Mouse (Mus musculus) MEL (cell line): ENCODE measurements around the gene Slc41a2. TPM values are rescaled to one million over a fixed set of nuclear protein-coding genes. Genes with fewer than 3 reads are reported as not detected.

Experiments used
- DNase-seq: peaks from one replicate; pipeline ENCODE4 v3.0.0; 2011; ENCODE audit warnings: low read depth, low spot score
- H3K27ac ChIP-seq: 2 replicates; pipeline ENCODE4 v1.5.1; 2012; ENCODE audit warnings: low read depth, mild to moderate bottlenecking, control low read depth, low read length, moderate library complexity; ENCODE audit not compliant: control insufficient read depth
- H3K27me3 ChIP-seq, 2 experiments: fragments of 150-350 bp in 1 of 2; sonication (generic) in 1 of 2; 2 replicates each; pipeline ENCODE4 v1.6.1; 2012; ENCODE audit warnings: low read length in 2 of 2, mild to moderate bottlenecking in 2 of 2, improper control_type of control experiment in 1 of 2, moderate library complexity in 1 of 2; ENCODE audit not compliant: insufficient read depth in 2 of 2, control insufficient read depth in 1 of 2
- H3K36me3 ChIP-seq, 2 experiments: 2 replicates each; pipeline ENCODE4 v1.6.1; 2012 to 2014; ENCODE audit warnings: low read length in 2 of 2, improper control_type of control experiment in 1 of 2, inconsistent platforms in 1 of 2, mild to moderate bottlenecking in 1 of 2; ENCODE audit not compliant: insufficient read depth in 2 of 2, control insufficient read depth in 1 of 2
- H3K4me1 ChIP-seq, 2 experiments: fragments of 150-350 bp in 1 of 2; sonication (generic) in 1 of 2; 2 replicates each; pipeline ENCODE4 v1.6.1; 2012; ENCODE audit warnings: low read length in 2 of 2, improper control_type of control experiment in 1 of 2, mild to moderate bottlenecking in 1 of 2; ENCODE audit not compliant: insufficient read depth in 2 of 2, control insufficient read depth in 1 of 2
- H3K4me3 ChIP-seq, 2 experiments: fragments of 150-350 bp in 1 of 2; sonication (generic) in 1 of 2; 2 replicates each; pipeline ENCODE4 v1.5.1; 2012; ENCODE audit warnings: low read depth in 2 of 2, low read length in 2 of 2, mild to moderate bottlenecking in 2 of 2, moderate library complexity in 2 of 2, control low read depth in 1 of 2, improper control_type of control experiment in 1 of 2; ENCODE audit not compliant: control insufficient read depth in 1 of 2, insufficient read depth in 1 of 2
- H3K79me2 ChIP-seq: 2 replicates; pipeline ENCODE4 v1.6.1; 2012; ENCODE audit warnings: mild to moderate bottlenecking, low read length, moderate library complexity; ENCODE audit not compliant: control insufficient read depth, poor library complexity, insufficient read depth
- H3K9ac ChIP-seq: 2 replicates; pipeline ENCODE4 v1.6.1; 2012; ENCODE audit warnings: low read depth, mild to moderate bottlenecking, control low read depth, low read length, moderate library complexity; ENCODE audit not compliant: control insufficient read depth, poor library complexity, severe bottlenecking
- H3K9me3 ChIP-seq: fragments of 150-350 bp; sonication (generic); replicated peaks from 2 replicates; pipeline ENCODE4 v1.6.1; 2012; ENCODE audit warnings: mild to moderate bottlenecking, low read length, improper control_type of control experiment, moderate library complexity; ENCODE audit not compliant: insufficient read depth
- BHLHE40 ChIP-seq: IDR thresholded peaks from 2 replicates; pipeline ENCODE4 v1.6.1; 2012; ENCODE audit warnings: low read depth, mild to moderate bottlenecking, inconsistent platforms, low read length, improper control_type of control experiment, borderline replicate concordance
- CHD1 ChIP-seq: IDR thresholded peaks from 2 replicates; pipeline ENCODE4 v1.6.1; 2012; ENCODE audit warnings: low read depth, mild to moderate bottlenecking, inconsistent platforms, low read length, improper control_type of control experiment
- CTCF ChIP-seq, 3 experiments: IDR thresholded peaks in 2 of 3; conservative IDR thresholded peaks in 1 of 3; 2 replicates each; pipeline ENCODE4 v1.5.1; 2011 to 2012; ENCODE audit warnings: low read length in 3 of 3, low read depth in 2 of 3, mild to moderate bottlenecking in 2 of 3, improper control_type of control experiment in 1 of 3, inconsistent platforms in 1 of 3, mixed read lengths in 1 of 3, moderate library complexity in 1 of 3; ENCODE audit not compliant: control insufficient read depth in 1 of 3, insufficient read depth in 1 of 3, poor library complexity in 1 of 3, severe bottlenecking in 1 of 3
- EP300 ChIP-seq, 2 experiments: IDR thresholded peaks; 2 replicates each; pipeline ENCODE4 v1.6.1; 2011; ENCODE audit warnings: improper control_type of control experiment in 2 of 2, low read length in 2 of 2, low read depth in 1 of 2, mild to moderate bottlenecking in 1 of 2
- MAX ChIP-seq: IDR thresholded peaks from 2 replicates; pipeline ENCODE4 v1.6.1; 2011; ENCODE audit warnings: low read length, improper control_type of control experiment
- RAD21 ChIP-seq: IDR thresholded peaks from 2 replicates; pipeline ENCODE4 v1.6.1; 2011; ENCODE audit warnings: mild to moderate bottlenecking, low read depth, low read length, improper control_type of control experiment
- RCOR1 ChIP-seq: IDR thresholded peaks from 2 replicates; pipeline ENCODE4 v1.6.1; 2012; ENCODE audit warnings: low read depth, mild to moderate bottlenecking, inconsistent platforms, low read length, improper control_type of control experiment
- SIN3A ChIP-seq: IDR thresholded peaks from 2 replicates; pipeline ENCODE4 v1.6.1; 2012; ENCODE audit warnings: low read length, improper control_type of control experiment, inconsistent platforms
- SMC3 ChIP-seq: IDR thresholded peaks from 2 replicates; pipeline ENCODE4 v1.6.1; 2011; ENCODE audit warnings: low read depth, low read length, improper control_type of control experiment
- TAL1 ChIP-seq: IDR thresholded peaks from 2 replicates; pipeline ENCODE4 v1.6.1; 2012; ENCODE audit warnings: mild to moderate bottlenecking, inconsistent platforms, low read length, moderate library complexity, mixed read lengths
- ZC3H11A ChIP-seq: IDR thresholded peaks from 2 replicates; pipeline ENCODE4 v1.6.1; 2012; ENCODE audit warnings: low read depth, mild to moderate bottlenecking, inconsistent platforms, low read length, improper control_type of control experiment
- ZKSCAN1 ChIP-seq: IDR thresholded peaks from 2 replicates; pipeline ENCODE4 v1.6.1; 2012; ENCODE audit warnings: low read depth, mild to moderate bottlenecking, inconsistent platforms, low read length, improper control_type of control experiment, moderate library complexity
- polyA plus RNA-seq, 2 experiments: library from polyadenylated mRNA; stranded (reverse) in 1 of 2; unstranded in 1 of 2; fragments of >175 nt in 1 of 2; fragments of >200 nt in 1 of 2; gene quantifications; 2 replicates each; pipeline versions ENCODE4 v1.2.1 to v1.2.4; 2012; ENCODE audit warnings: low replicate concordance in 2 of 2, low read depth in 1 of 2; ENCODE audit not compliant: insufficient read length in 2 of 2, insufficient read depth in 1 of 2, missing spikeins in 1 of 2
- total RNA-seq: library from RNA; depleted of rRNA; stranded (reverse); fragments of 300-350 nt; gene quantifications from 2 replicates; pipeline ENCODE4 v1.2.3, GENCODE M21; 2012; rRNA removed

Gene Slc41a2
- total and polyA plus RNA-seq, 3 experiments, result not detected

DNA sequence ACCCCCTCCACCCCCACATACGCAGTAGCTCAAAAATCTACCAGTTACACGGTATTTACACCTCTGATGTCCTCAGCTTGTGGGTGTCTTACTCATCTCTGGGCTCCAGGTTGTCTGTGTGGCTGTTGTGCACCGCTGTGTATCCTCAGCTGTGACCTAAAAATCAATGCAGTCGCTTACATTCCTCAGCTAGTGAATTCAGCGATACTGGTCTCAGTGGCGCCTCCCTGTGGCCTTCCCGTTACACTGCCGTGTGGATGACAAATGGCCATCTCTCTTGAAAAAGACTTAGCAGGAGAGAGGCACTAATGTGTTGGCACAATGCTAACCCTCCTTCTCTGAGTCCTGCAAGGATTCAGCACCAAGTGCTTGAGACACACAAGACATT, 155.1 kb downstream of the Slc41a2 start:
- Histone ChIP-seq H3K27me3 (no peaks in the 10 kb centered on the region), H3K4me3 (no peak overlapping the region), H3K27ac (no peak overlapping the region)
- no peak for TF ChIP-seq MAX
- no peak for TF ChIP-seq EP300 (IDR thresholded peaks at IDR 0.05; ENCODE audit: low read depth in 1 of 2, low read length in 2 of 2)
- peak; percentile 83 to 86 (median 84) for TF ChIP-seq CTCF (IDR thresholded peaks at IDR 0.05 in 2 of 3, conservative IDR thresholded peaks at IDR 0.05 in 1 of 3; ENCODE audit: control insufficient read depth in 1 of 3, insufficient read depth in 1 of 3, low read depth in 2 of 3, low read length in 3 of 3, poor library complexity in 1 of 3, severe bottlenecking in 1 of 3)
- TF ChIP-seq ZC3H11A, result peak; percentile 79
- 0 out of 2 replicates have a peak, but pooled peaks have one; percentile 23 for TF ChIP-seq SIN3A
- no peak for TF ChIP-seq TAL1
- TF ChIP-seq ZKSCAN1, result no peak
- TF ChIP-seq SMC3, result peak; percentile 94
- peak; percentile 68 for TF ChIP-seq RAD21
- TF ChIP-seq RCOR1, result no peak
- no peak for TF ChIP-seq BHLHE40
- TF ChIP-seq, all 39 proteins: peak for 5
- H3K36me3 ChIP-seq, result peaks cover 0 to 18% of the 10 kb centered on the region in 2 experiments; a peak in 2 of 4 replicates
- H3K9me3 ChIP-seq, result no peaks in the 10 kb centered on the region
- no peak overlapping the region for H3K9ac ChIP-seq
- DNase-seq, result peak; percentile 68
- peaks cover 17 to 30% of the 10 kb centered on the region in 2 experiments for H3K4me1 ChIP-seq
- no peaks in the 10 kb centered on the region for H3K79me2 ChIP-seq

DNA sequence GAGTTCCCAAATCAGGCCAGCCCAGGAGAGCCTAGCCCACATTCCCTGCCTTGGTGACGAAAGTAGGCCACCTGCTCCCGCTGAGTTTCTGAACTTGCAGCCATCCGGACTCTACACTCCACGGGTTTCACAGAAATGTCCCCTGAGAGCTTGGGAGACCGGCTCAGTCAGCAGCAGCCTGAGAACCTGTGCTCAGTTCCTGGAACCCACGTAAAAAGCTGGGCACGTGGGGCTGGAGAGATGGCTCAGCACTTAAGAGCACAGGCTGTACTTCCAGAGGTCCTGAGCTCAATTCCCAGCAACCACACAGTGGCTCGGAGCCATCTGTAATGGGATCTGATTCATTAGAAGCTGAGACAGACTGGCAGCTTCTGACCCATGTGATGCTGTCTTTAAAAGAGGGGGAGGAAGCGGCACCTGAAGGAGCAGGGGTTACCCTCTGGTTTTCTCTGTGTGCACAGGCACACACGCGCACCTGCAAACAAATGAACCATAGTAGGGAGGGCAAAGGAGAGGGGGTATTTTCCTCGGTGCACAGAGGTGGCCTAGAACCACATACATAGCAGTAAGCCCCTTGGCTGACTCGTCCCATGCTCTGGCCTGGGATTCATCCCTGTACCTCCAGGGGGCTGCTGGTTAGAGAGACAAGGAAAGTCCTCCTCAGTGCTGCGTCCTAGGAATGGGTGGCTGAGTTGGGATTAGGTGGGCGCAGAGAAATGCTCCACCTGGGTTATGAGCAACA, 155.7 kb downstream of the Slc41a2 start:
- H3K27me3 ChIP-seq, result no peaks in the 10 kb centered on the region
- TF ChIP-seq CHD1 (no peak), SIN3A (no peak), RCOR1 (no peak)
- H3K9ac ChIP-seq, result no peak overlapping the region
- H3K9me3 ChIP-seq, result no peaks in the 10 kb centered on the region
- peaks cover 14 to 26% of the 10 kb centered on the region in 2 experiments for H3K4me1 ChIP-seq
- no peaks in the 10 kb centered on the region for H3K79me2 ChIP-seq
- no peak overlapping the region for H3K4me3 ChIP-seq
- no peak for DNase-seq
- peaks cover 0 to 12% of the 10 kb centered on the region in 2 experiments; a peak in 2 of 4 replicates for H3K36me3 ChIP-seq
- H3K27ac ChIP-seq, result no peak overlapping the region

Other genes starting within 250 kb of the Slc41a2 start
- 2.1 and 2.2 TPM in 2 replicates for gene D10Wsu102e, start 22.3 kb upstream of the Slc41a2 start, total RNA-seq
- 1 to 10 TPM; 1.9 to 2.7 TPM for gene D10Wsu102e, start 22.3 kb upstream of the Slc41a2 start, polyA plus RNA-seq
- 1.0 and 4.8 TPM in 2 replicates for gene Aldh1l2, start 196.3 kb upstream of the Slc41a2 start, total RNA-seq
- gene Aldh1l2, start 196.3 kb upstream of the Slc41a2 start, polyA plus RNA-seq, result 10 to 100 TPM in 1 of 2 experiments, 1 to 10 TPM in 1; 6.7 to 24.0 TPM
- 16.2 and 18.5 TPM in 2 replicates for gene Washc4, start 205.9 kb upstream of the Slc41a2 start, total RNA-seq
- gene Washc4, start 205.9 kb upstream of the Slc41a2 start, polyA plus RNA-seq, result 10 to 100 TPM in 1 of 2 experiments, not detected in 1; 13.6 TPM